Mouse (Mus musculus): Measurements from ENCODE around the gene Tcea2. TPM values are rescaled to one million over a fixed set of nuclear protein-coding genes. Genes with fewer than 3 reads are reported as not detected.

The Tcea2 gene
- total and polyA plus RNA-seq, 2 experiments from 2014 or later, result 15.2 to 21.9 TPM

DNA sequence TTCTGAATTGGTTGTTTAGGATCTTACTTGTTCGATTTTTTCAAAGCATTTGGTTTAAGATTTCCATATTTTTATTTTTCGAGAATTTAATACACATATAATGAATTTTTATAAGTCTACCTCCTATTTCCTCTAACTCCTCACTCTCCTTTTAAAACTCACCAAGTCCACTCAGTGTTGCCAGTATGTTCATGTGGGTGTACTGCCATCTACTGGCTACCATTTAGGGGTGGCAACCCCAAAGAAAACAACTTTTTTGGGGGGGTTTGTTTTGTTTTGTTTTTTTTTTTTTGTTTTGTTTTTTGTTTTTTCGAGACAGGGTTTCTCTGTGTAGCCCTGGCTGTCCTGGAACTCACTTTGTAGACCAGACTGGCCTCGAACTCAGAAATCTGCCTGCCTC, 26.6 kb downstream of the Tcea2 start:
- WGBS, result 18% methylated on average over 3 of the region's 4 CpGs
- ATAC-seq (ENCODE audit: insufficient read depth, low read depth), result no peak
- TF ChIP-seq CTCF (IDR thresholded peaks at IDR 0.05; ENCODE audit: low read depth) (peak; percentile 60), EP300 (IDR thresholded peaks at IDR 0.05; ENCODE audit: low read depth) (no peak)

GRCm38 (mm10) chr2:181713749-181714148, 33.6 kb downstream of the Tcea2 start:
- Histone ChIP-seq H3K4me3 (ENCODE audit: low read depth, low read length) (no peak overlapping the region), H3K9ac (replicated peaks; ENCODE audit: low read depth, low read length) (no peak overlapping the region), H3K27me3 (ENCODE audit: control insufficient read depth, insufficient read depth, low read length) (no peaks in the 10 kb centered on the region), H3K36me3 (replicated peaks; ENCODE audit: control insufficient read depth, insufficient read depth, low read length) (no peaks in the 10 kb centered on the region), H3K4me2 (ENCODE audit: low read depth, low read length) (no peak overlapping the region), H3K27ac (ENCODE audit: low read depth) (no peak overlapping the region), H3K4me1 (ENCODE audit: control insufficient read depth, insufficient read depth) (0 out of 2 replicates have a peak, but pooled peaks cover 6% of the 10 kb centered on the region), H3K9me3 (replicated peaks; ENCODE audit: control insufficient read depth, low read length) (no peaks in the 10 kb centered on the region)
- WGBS, result 83% methylated on average over 1 of the region's 1 CpGs
- no peak for ATAC-seq (ENCODE audit: insufficient read depth, low read depth)
- DNase-seq (ENCODE audit: low spot score), result no peak
- no peak for TF ChIP-seq CTCF (IDR thresholded peaks at IDR 0.05; ENCODE audit: low read depth)
- no peak for TF ChIP-seq EP300 (IDR thresholded peaks at IDR 0.05; ENCODE audit: low read depth)

More for the DNA sequence above, 26.6 kb downstream of the Tcea2 start:
- Histone ChIP-seq H3K4me3 (ENCODE audit: low read depth, low read length) (no peak overlapping the region), H3K9ac (replicated peaks; ENCODE audit: low read depth, low read length) (no peak overlapping the region), H3K4me1 (ENCODE audit: control insufficient read depth, insufficient read depth) (no peaks in the 10 kb centered on the region), H3K27ac (ENCODE audit: low read depth) (no peak overlapping the region), H3K4me2 (ENCODE audit: low read depth, low read length) (no peak overlapping the region), H3K27me3 (ENCODE audit: control insufficient read depth, insufficient read depth, low read length) (peaks cover 6% of the 10 kb centered on the region; the same call in 1 of the 2 replicates), H3K9me3 (replicated peaks; ENCODE audit: control insufficient read depth, low read length) (no peaks in the 10 kb centered on the region), H3K36me3 (replicated peaks; ENCODE audit: control insufficient read depth, insufficient read depth, low read length) (no peaks in the 10 kb centered on the region)
- DNase-seq (ENCODE audit: low spot score), result no peak

DNA sequence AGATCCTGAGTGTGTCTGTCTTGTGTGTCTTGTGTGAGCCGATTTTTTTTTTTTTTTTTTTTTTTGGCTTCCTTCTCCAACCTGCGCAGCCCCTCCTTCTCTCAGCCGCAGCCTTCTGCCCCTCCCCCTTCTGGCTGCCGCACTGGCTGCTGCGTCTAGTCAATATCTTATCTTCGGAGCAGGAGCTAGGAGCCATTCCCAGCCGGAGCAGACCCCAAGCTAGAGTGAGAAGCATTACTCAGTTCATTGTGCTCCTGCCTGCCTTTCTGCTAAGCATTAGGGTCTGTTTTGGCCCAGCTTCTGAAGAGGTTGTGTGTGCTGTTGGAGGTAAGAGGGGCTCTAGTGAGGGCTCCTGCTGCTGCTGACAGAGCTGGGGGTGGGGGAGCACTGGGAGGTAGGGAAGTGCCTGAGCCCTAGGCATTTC, 34.8 kb downstream of the Tcea2 start, which contains the start of gene Oprl1:
Gene Oprl1, plus strand, starts transcription at position 114 of the 424 bp plus-strand sequence.
- peak within 1 kb of the TSS; percentile 32 for H3K4me2 ChIP-seq (ENCODE audit: low read depth, low read length)
- no peak for DNase-seq (ENCODE audit: low spot score)
- no peaks in the 10 kb centered on the region for H3K27me3 ChIP-seq (ENCODE audit: control insufficient read depth, insufficient read depth, low read length)
- 0% methylated on average over 7 of the region's 7 CpGs for WGBS
- H3K36me3 ChIP-seq (replicated peaks; ENCODE audit: control insufficient read depth, insufficient read depth, low read length), result no peaks in the 10 kb centered on the region
- no peak for TF ChIP-seq EP300 (IDR thresholded peaks at IDR 0.05; ENCODE audit: low read depth)
- TF ChIP-seq CTCF (IDR thresholded peaks at IDR 0.05; ENCODE audit: low read depth), result no peak
- H3K9ac ChIP-seq (replicated peaks; ENCODE audit: low read depth, low read length), result no peak within 1 kb of the TSS
- H3K27ac ChIP-seq (ENCODE audit: low read depth), result no peak within 1 kb of the TSS
- no peak within 1 kb of the TSS for H3K4me3 ChIP-seq (ENCODE audit: low read depth, low read length)
- H3K9me3 ChIP-seq (replicated peaks; ENCODE audit: control insufficient read depth, low read length), result no peaks in the 10 kb centered on the region
- no peak for ATAC-seq (ENCODE audit: insufficient read depth, low read depth)
- H3K4me1 ChIP-seq (ENCODE audit: control insufficient read depth, insufficient read depth), result 0 out of 2 replicates have a peak, but pooled peaks cover 6% of the 10 kb centered on the region

GRCm38 (mm10) chr2:181715382-181715781, 35.3 kb downstream of the Tcea2 start:
- H3K27ac ChIP-seq (ENCODE audit: low read depth), result no peak overlapping the region
- 62% methylated on average over 3 of the region's 3 CpGs for WGBS

DNA sequence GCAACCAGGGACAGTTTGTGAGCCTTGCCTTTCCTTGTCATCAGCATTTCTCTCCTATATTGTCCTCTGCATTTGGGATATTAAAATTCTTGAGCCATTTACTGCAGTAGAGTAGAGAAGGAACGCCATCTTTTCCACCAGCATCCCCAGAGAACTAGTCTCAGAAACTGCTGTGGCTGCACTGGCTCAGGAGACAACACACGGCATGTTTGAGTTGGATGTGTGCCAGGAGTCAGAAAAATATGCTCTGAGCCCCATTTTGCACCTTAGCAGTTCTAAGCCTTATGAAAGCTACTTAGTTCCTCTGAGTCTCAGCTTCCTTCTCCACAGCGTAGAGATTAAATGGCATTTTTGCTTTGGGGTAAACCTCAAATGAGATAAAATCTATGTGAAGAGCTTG, 36.9 kb downstream of the Tcea2 start:
- no peak overlapping the region for H3K4me2 ChIP-seq (ENCODE audit: low read depth, low read length)
- H3K9me3 ChIP-seq (replicated peaks; ENCODE audit: control insufficient read depth, low read length), result no peaks in the 10 kb centered on the region
- ATAC-seq (ENCODE audit: insufficient read depth, low read depth) (no peak), DNase-seq (ENCODE audit: low spot score) (no peak)
- 41% methylated on average over 3 of the region's 3 CpGs for WGBS
- 0 out of 2 replicates have a peak, but pooled peaks cover 6% of the 10 kb centered on the region for H3K4me1 ChIP-seq (ENCODE audit: control insufficient read depth, insufficient read depth)
- no peaks in the 10 kb centered on the region for H3K27me3 ChIP-seq (ENCODE audit: control insufficient read depth, insufficient read depth, low read length)
- TF ChIP-seq EP300 (IDR thresholded peaks at IDR 0.05; ENCODE audit: low read depth) (no peak), CTCF (IDR thresholded peaks at IDR 0.05; ENCODE audit: low read depth) (no peak)
- no peak overlapping the region for H3K27ac ChIP-seq (ENCODE audit: low read depth)
- H3K9ac ChIP-seq (replicated peaks; ENCODE audit: low read depth, low read length), result no peak overlapping the region
- no peaks in the 10 kb centered on the region for H3K36me3 ChIP-seq (replicated peaks; ENCODE audit: control insufficient read depth, insufficient read depth, low read length)
- no peak overlapping the region for H3K4me3 ChIP-seq (ENCODE audit: low read depth, low read length)

More at GRCm38 (mm10) chr2:181715382-181715781, 35.3 kb downstream of the Tcea2 start:
- H3K27me3 ChIP-seq (ENCODE audit: control insufficient read depth, insufficient read depth, low read length), result no peaks in the 10 kb centered on the region
- DNase-seq (ENCODE audit: low spot score) (no peak), ATAC-seq (ENCODE audit: insufficient read depth, low read depth) (no peak)
- H3K4me1 ChIP-seq (ENCODE audit: control insufficient read depth, insufficient read depth), result 0 out of 2 replicates have a peak, but pooled peaks cover 6% of the 10 kb centered on the region
- no peak overlapping the region for H3K4me3 ChIP-seq (ENCODE audit: low read depth, low read length)
- TF ChIP-seq CTCF (IDR thresholded peaks at IDR 0.05; ENCODE audit: low read depth) (no peak), EP300 (IDR thresholded peaks at IDR 0.05; ENCODE audit: low read depth) (no peak)
- H3K36me3 ChIP-seq (replicated peaks; ENCODE audit: control insufficient read depth, insufficient read depth, low read length), result no peaks in the 10 kb centered on the region
- H3K4me2 ChIP-seq (ENCODE audit: low read depth, low read length), result peak overlapping the region; percentile 32; the same call in 1 of the 2 replicates
- no peaks in the 10 kb centered on the region for H3K9me3 ChIP-seq (replicated peaks; ENCODE audit: control insufficient read depth, low read length)
- no peak overlapping the region for H3K9ac ChIP-seq (replicated peaks; ENCODE audit: low read depth, low read length)

DNA sequence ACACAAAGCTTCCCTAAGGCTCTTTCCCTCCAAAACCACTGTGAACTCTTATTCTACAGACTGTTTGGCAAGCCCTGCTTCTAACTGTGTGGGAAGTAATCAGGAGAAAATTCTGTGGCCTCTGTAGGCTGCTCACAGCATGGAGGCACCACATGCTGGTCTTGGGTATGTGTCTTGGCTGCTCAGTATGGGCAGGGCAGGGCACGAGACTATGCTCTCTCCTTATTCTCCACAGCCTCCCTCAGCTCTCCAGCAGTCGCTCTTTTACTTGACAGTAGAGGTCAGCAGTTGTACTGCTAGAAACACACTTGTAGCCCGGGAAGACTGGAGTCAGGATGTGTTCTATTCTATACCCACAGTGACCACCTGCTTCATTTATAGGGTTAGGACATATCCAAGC, 40.0 kb downstream of the Tcea2 start:
- Histone ChIP-seq H3K27me3 (ENCODE audit: control insufficient read depth, insufficient read depth, low read length) (no peaks in the 10 kb centered on the region), H3K9me3 (replicated peaks; ENCODE audit: control insufficient read depth, low read length) (no peaks in the 10 kb centered on the region), H3K4me1 (ENCODE audit: control insufficient read depth, insufficient read depth) (0 out of 2 replicates have a peak, but pooled peaks cover 3% of the 10 kb centered on the region), H3K4me3 (ENCODE audit: low read depth, low read length) (no peak overlapping the region), H3K27ac (ENCODE audit: low read depth) (no peak overlapping the region), H3K9ac (replicated peaks; ENCODE audit: low read depth, low read length) (no peak overlapping the region), H3K4me2 (ENCODE audit: low read depth, low read length) (no peak overlapping the region), H3K36me3 (replicated peaks; ENCODE audit: control insufficient read depth, insufficient read depth, low read length) (no peaks in the 10 kb centered on the region)
- 31% methylated on average over 3 of the region's 3 CpGs for WGBS
- TF ChIP-seq CTCF (IDR thresholded peaks at IDR 0.05; ENCODE audit: low read depth) (no peak), EP300 (IDR thresholded peaks at IDR 0.05; ENCODE audit: low read depth) (no peak)
- ATAC-seq (ENCODE audit: insufficient read depth, low read depth), result no peak
- no peak for DNase-seq (ENCODE audit: low spot score)
